Mouse (Mus musculus) embryonic facial prominence, embryonic 15.5 days (tissue): ENCODE measurements around the gene Kxd1. TPM values are rescaled to one million over a fixed set of nuclear protein-coding genes. Genes with fewer than 3 reads are reported as not detected.

Source experiments
- ATAC-seq: fragments of 200-750 bp; cut with Nextera tagmentation; 2 replicates; pipeline ENCODE4 v1.8.0; 2017; ENCODE audit warnings: low read depth, moderate TSS enrichment; ENCODE audit not compliant: insufficient number of reproducible peaks, low FRiP score, low TSS enrichment
- H3K27ac ChIP-seq: fragments of 300-500 bp; sonication (generic); replicated peaks from 2 replicates; pipeline ENCODE4 v1.5.1; 2015; ENCODE audit warnings: mild to moderate bottlenecking, inconsistent platforms
- H3K27me3 ChIP-seq: fragments of 300-500 bp; sonication (generic); 2 replicates; pipeline ENCODE4 v1.6.1; 2015; ENCODE audit warnings: inconsistent platforms
- H3K36me3 ChIP-seq: fragments of 300-500 bp; sonication (generic); 2 replicates; pipeline ENCODE4 v1.6.1; 2015; ENCODE audit warnings: mild to moderate bottlenecking, inconsistent platforms
- H3K4me1 ChIP-seq: fragments of 300-500 bp; sonication (generic); 2 replicates; pipeline ENCODE4 v1.6.1; 2015; ENCODE audit warnings: inconsistent platforms
- H3K4me2 ChIP-seq: fragments of 300-500 bp; sonication (generic); replicated peaks from 2 replicates; pipeline ENCODE4 v1.6.1; 2015; ENCODE audit warnings: mild to moderate bottlenecking, inconsistent platforms
- H3K4me3 ChIP-seq: fragments of 300-500 bp; sonication (generic); replicated peaks from 2 replicates; pipeline ENCODE4 v1.5.1; 2015; ENCODE audit warnings: mild to moderate bottlenecking, inconsistent platforms
- H3K9ac ChIP-seq: fragments of 300-500 bp; sonication (generic); 2 replicates; pipeline ENCODE4 v1.6.1; 2015; ENCODE audit warnings: inconsistent platforms
- H3K9me3 ChIP-seq: fragments of 300-500 bp; sonication (generic); replicated peaks from 2 replicates; pipeline ENCODE4 v1.6.1; 2016; ENCODE audit warnings: inconsistent platforms
- WGBS: fragments of 180-500 bp; shearing (Covaris S2); methylation state at CpG from one replicate; pipeline ENCODE4 v1.1.7; 2015; 5-methylcytosine and 5-hydroxymethylcytosine counted together
- polyA plus RNA-seq: library from polyadenylated mRNA; unstranded; fragments of >200 nt; fragmentation: Nextera tagmentation; extraction: Ambion mirVana; gene quantifications from 2 replicates; pipeline ENCODE4 v1.2.1, GENCODE M21; 2015

The Kxd1 gene
- polyA plus RNA-seq, 1 experiment from 2014 or later = 59.1 TPM

DNA sequence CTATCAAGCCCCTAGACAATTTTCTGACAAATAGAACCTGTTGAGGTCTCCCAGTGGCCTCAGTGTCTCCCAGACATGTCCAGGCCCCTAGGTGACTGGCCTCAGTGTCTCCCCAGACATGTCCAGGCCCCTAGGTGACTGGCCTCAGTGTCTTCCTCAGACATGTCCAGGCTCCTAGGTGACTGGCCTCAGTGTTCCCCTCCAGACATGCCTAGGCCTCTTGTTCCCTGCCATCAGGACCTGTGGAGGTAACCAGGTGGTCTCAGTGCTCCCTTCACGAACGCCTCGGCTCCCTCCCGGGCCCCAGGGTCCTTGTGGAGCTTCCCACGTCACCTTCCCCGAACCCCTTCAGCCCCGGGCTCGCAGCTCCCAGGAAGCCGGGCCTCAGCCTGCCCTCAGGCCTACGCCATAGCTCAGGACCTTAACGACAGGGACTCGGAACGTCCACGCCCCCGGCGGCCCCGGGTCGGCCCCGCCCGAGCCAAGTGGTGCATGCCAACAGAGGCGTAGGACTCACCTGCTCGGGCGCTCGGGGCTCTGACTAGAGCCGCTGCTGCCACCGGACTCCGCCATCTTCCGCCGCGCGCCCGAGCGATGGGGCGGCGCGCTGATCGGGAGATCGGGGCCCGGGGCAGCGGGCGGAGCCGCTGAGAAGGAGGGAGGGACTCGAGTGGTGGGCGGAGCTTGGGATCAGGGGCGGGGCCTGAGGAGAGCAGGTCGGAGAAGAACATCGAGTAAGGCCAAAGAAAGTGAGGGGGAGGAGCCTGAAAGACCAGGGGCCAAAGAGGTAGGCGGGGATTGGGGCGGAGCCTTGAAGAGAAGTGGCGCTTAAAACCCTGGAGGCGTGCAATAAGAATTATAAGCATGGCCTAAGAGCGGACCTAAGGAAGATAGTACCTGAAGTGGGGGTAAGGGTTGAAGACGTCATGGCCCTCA is 51.2 kb downstream of the Kxd1 start, which contains the start of gene Klhl26:
TSS of gene Klhl26 (minus strand) at position 636 of the 936 bp plus-strand sequence.
- Histone ChIP-seq H3K27ac (peak within 1 kb of the TSS; percentile 67), H3K9ac (peak within 1 kb of the TSS; percentile 81), H3K27me3 (no peaks in the 10 kb centered on the region), H3K4me2 (peak within 1 kb of the TSS; percentile 85), H3K9me3 (no peaks in the 10 kb centered on the region), H3K4me3 (peak within 1 kb of the TSS; percentile 91), H3K36me3 (no peaks in the 10 kb centered on the region), H3K4me1 (peaks cover 30% of the 10 kb centered on the region)
- WGBS = under 1% methylated on average over 53 of the region's 53 CpGs
- ATAC-seq = peak; percentile 92

DNA sequence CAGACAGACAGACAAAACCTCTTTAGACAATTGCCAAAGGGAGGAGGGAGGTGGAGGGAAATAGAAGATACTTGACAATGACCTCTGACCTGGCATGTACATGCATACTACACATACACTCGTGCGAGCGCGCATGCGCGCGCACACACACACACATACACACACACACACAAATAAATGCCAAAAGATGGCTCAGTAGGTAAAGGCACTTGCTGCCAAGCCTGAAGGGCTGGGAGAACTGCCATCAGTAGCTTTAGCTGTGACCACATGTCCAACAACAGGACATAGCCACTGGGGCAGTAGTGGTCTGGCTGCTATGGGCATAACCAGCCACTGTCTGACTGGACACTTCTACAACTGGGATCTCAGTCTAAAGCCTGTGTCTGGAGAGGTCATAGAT is 55.9 kb downstream of the Kxd1 start:
- Histone ChIP-seq H3K4me2 (no peak overlapping the region), H3K36me3 (0 out of 2 replicates have a peak, but pooled peaks cover 3% of the 10 kb centered on the region), H3K4me1 (peaks cover 29% of the 10 kb centered on the region), H3K4me3 (no peak overlapping the region), H3K9ac (no peak overlapping the region), H3K27me3 (no peaks in the 10 kb centered on the region), H3K27ac (no peak overlapping the region), H3K9me3 (no peaks in the 10 kb centered on the region)
- 98% methylated on average over 7 of the region's 7 CpGs for WGBS
- ATAC-seq = no peak

DNA sequence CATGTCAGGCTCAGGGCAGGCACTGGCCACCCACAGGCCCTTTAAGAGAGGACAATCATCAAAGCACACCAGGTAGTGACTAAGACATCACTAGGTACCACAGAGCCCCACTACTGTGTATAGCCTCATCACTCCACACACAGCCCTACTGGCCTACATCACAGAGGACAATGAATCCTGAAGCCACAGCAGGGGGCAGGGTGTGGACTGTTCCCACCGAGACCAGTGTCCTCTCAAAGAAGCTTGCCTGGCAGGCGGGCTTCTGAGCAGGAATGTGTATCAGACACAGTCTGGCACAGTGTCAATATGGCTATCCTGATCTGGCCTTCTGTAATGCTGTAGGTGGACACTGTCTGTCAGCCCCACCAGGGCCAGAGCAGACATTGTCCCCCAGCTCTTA is 57.8 kb downstream of the Kxd1 start:
- 61% methylated on average over 2 of the region's 2 CpGs for WGBS
- Histone ChIP-seq H3K27me3 (no peaks in the 10 kb centered on the region), H3K4me1 (peaks cover 26% of the 10 kb centered on the region), H3K4me2 (no peak overlapping the region), H3K9ac (no peak overlapping the region), H3K36me3 (peaks cover 10% of the 10 kb centered on the region; the same call in 1 of the 2 replicates), H3K27ac (no peak overlapping the region), H3K4me3 (no peak overlapping the region), H3K9me3 (no peaks in the 10 kb centered on the region)
- ATAC-seq = no peak

DNA sequence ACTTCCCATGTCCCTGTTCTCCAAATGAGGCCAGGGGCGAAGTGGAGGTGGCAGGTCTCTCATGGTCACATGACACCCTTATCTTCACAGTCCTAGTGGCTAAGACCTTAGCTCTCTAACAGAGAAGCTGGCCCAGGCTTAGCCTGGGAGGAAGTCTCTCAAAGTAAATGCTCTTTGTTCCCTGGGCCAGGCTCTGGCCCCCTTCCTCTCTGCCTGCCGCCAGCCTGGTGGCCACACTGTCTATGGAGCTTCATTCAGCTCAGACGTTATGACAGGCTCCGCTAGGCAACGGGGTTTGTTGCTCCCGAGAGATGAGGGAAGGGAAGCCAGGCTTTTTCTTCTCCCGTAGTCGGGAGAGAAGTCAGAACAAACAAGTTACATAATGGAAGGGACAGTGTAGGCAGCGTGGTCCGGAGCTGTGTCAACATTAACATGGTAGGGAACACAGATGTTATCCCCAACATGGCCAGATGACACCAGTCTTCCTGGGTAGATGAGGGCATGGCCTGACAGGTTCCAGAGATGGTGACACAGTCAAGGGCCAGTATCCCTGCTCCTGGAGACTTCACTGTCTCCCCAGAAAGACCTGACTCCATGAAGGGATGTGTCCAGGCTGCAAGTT is 58.4 kb downstream of the Kxd1 start:
- Histone ChIP-seq H3K27ac (no peak overlapping the region), H3K4me3 (no peak overlapping the region), H3K9ac (no peak overlapping the region), H3K9me3 (no peaks in the 10 kb centered on the region), H3K4me2 (no peak overlapping the region), H3K4me1 (peaks cover 25% of the 10 kb centered on the region), H3K27me3 (no peaks in the 10 kb centered on the region), H3K36me3 (peaks cover 10% of the 10 kb centered on the region; the same call in 1 of the 2 replicates)
- ATAC-seq = no peak
- WGBS = 55% methylated on average over 10 of the region's 10 CpGs

DNA sequence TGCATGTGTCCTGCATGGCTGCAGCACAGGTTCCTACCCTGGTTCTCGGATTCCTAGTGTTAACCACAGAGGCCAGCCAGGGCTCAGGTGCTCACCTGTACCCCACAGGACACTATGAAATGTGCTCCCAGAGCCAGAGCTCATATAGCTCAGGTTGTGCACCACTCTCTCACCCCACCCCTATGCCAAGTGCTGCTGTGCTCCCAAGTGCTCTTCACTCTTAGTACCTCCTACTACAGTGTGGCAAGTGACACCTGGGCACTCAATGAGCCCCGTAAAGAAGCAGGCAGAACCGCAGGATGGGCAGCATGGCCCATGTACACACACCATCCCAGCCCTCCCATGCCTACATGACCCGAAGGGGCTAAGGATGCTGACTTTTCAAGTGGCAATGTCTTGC is 59.0 kb downstream of the Kxd1 start:
- Histone ChIP-seq H3K9ac (no peak overlapping the region), H3K4me3 (no peak overlapping the region), H3K36me3 (peaks cover 10% of the 10 kb centered on the region; the same call in 1 of the 2 replicates), H3K4me1 (peaks cover 25% of the 10 kb centered on the region), H3K27me3 (no peaks in the 10 kb centered on the region), H3K27ac (no peak overlapping the region), H3K4me2 (no peak overlapping the region), H3K9me3 (no peaks in the 10 kb centered on the region)
- 92% methylated on average over 4 of the region's 4 CpGs for WGBS
- ATAC-seq = no peak

DNA sequence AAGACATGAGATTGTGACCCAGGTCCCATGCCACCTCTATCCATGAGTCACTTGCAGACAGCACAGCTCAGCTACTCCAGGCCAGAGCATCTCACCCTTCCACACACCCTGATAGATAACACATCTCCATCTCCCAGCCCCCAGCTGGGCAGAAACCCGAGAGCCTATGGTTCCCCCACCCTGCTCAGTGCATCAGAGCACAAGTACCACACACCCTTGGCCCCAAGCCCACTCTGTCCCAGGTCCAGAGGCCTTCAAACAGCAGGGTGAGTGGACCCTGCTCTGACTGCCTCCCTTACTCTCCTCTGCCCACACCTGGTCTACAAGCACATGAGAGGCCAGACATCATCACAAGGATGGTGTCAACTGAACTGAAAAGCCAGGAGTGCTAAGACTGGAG is 59.8 kb downstream of the Kxd1 start:
- Histone ChIP-seq H3K9me3 (no peaks in the 10 kb centered on the region), H3K27ac (no peak overlapping the region), H3K36me3 (peaks cover 10% of the 10 kb centered on the region; the same call in 1 of the 2 replicates), H3K4me2 (no peak overlapping the region), H3K27me3 (no peaks in the 10 kb centered on the region), H3K9ac (no peak overlapping the region), H3K4me3 (no peak overlapping the region), H3K4me1 (peaks cover 25% of the 10 kb centered on the region)
- no peak for ATAC-seq
- 53% methylated on average over 1 of the region's 1 CpGs for WGBS

DNA sequence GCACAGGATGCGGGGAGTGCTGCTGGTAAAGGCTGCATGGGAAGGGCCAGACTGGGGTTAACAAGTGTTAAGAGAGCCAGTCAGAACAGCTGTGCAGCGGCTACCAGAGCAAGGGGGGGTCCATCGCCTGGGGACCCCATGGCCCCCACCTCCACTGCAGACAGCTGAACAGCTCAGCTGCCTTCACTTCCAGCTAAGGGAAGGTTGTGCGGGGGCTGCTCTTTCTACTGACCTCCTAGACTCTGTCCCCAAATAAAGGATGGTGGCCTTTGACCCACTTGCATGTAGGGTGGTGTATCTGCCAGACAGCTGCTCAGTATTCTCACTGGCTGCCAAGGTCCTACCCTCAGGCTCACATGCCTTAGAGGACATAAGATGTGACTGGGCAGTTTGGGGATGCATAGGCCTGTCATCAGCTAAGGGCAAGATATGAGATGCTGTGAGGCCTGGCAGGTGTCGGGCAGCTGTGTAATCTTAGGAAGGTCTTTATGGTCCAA is 60.5 kb downstream of the Kxd1 start:
- no peak overlapping the region for H3K9ac ChIP-seq
- H3K27ac ChIP-seq = 0 out of 2 replicates have a peak overlapping the region, but pooled peaks have one; percentile 2
- WGBS = 58% methylated on average over 5 of the region's 5 CpGs
- peaks cover 25% of the 10 kb centered on the region for H3K4me1 ChIP-seq
- H3K9me3 ChIP-seq = no peaks in the 10 kb centered on the region
- H3K36me3 ChIP-seq = peaks cover 10% of the 10 kb centered on the region; the same call in 1 of the 2 replicates
- H3K4me3 ChIP-seq = no peak overlapping the region
- ATAC-seq = no peak
- H3K27me3 ChIP-seq = no peaks in the 10 kb centered on the region
- H3K4me2 ChIP-seq = no peak overlapping the region

DNA sequence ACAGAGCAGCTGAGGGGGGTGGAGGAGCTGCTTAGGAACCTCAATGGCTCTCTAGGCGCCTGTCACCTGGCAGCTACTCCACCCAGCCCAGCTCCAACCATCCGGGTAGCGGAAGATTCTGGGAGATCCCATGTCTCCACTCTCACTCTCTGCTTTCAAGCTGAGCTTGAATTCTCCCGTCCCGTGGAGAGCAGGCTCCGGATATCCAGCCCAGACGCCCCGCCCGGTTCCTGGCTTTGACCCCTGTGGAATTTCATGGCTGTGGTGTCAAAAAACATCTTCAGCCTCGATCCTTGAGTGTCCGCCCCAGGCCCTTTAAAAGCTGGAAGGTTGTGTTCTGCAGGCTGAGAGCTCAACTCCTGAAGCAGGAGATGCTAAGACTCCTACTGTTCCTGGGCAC is 61.0 kb downstream of the Kxd1 start:
- Histone ChIP-seq H3K9ac (no peak overlapping the region), H3K27ac (0 out of 2 replicates have a peak overlapping the region, but pooled peaks have one; percentile 2)
- ATAC-seq = no peak

DNA sequence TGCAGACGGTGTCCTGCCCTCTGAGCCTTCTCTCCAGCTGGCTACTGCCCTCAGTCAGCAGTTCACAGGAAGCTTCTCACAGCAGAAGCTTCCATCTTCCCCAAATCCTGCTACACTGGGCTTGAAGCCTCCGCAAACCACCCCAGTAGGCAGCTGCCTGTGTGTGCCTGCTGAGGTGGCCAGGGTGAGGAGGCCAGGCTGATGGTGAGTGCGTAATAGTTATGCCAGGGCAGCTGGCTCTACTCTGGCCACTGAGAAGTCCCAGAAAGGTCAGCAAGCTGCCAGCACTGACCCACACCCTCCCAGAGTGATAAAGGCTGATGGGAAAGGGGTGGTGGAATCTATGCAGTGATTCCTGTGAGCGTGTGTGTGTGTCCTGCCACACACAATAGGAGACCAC is 61.5 kb downstream of the Kxd1 start:
- Histone ChIP-seq H3K9me3 (no peaks in the 10 kb centered on the region), H3K27ac (no peak overlapping the region), H3K27me3 (no peaks in the 10 kb centered on the region), H3K4me2 (no peak overlapping the region), H3K9ac (no peak overlapping the region), H3K36me3 (peaks cover 10% of the 10 kb centered on the region; the same call in 1 of the 2 replicates), H3K4me3 (no peak overlapping the region), H3K4me1 (peaks cover 25% of the 10 kb centered on the region)
- 86% methylated on average over 4 of the region's 4 CpGs for WGBS
- ATAC-seq = no peak

More for the DNA sequence above, 61.0 kb downstream of the Kxd1 start:
- Histone ChIP-seq H3K9me3 (no peaks in the 10 kb centered on the region), H3K4me3 (no peak overlapping the region), H3K4me2 (no peak overlapping the region), H3K36me3 (peaks cover 10% of the 10 kb centered on the region; the same call in 1 of the 2 replicates), H3K4me1 (peaks cover 25% of the 10 kb centered on the region), H3K27me3 (no peaks in the 10 kb centered on the region)
- 54% methylated on average over 11 of the region's 11 CpGs for WGBS

DNA sequence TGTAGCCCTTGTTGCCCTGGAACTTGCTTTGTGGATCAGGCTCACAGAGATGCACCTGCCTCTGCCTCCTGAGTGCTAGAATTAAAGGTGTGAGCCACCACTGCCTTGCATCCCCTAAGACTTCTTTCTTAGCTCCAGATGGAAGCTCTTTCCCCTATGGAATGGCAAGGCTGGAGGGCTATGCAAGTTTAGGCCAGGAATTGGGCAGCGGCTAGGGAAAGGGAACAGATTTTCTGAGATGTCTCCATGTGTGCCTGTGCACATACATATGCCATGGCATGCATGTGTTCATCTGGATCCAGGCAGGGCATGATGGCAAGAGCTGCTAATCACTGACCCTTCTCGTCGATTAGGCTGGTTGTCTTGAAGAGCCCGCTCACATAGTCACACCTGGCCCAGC is 62.1 kb downstream of the Kxd1 start:
- H3K4me3 ChIP-seq = no peak overlapping the region
- no peak overlapping the region for H3K27ac ChIP-seq
- H3K9ac ChIP-seq = no peak overlapping the region
- H3K9me3 ChIP-seq = no peaks in the 10 kb centered on the region
- H3K36me3 ChIP-seq = peaks cover 10% of the 10 kb centered on the region; the same call in 1 of the 2 replicates
- peaks cover 25% of the 10 kb centered on the region for H3K4me1 ChIP-seq
- WGBS = 93% methylated on average over 4 of the region's 4 CpGs
- ATAC-seq = no peak
- H3K4me2 ChIP-seq = no peak overlapping the region
- no peaks in the 10 kb centered on the region for H3K27me3 ChIP-seq

DNA sequence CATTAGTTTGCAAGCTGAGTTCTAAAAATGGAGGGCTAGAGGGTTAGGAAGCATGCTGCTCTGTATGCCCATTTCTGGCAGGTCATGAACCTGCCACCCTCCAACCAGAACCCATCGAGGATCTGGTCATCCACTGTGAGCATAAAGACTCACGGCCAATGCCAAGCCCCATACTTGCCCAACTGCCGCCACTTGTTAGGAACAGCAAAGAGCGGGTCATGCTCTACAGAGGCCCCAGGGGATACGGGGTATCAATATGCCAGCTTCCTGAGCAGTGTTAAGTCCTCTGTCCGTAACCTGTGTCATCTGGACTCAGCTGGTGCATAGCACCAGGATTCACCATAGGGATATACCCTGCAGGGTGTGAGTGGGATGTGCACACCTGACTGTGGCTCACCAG is 63.6 kb downstream of the Kxd1 start:
- Histone ChIP-seq H3K4me1 (peaks cover 25% of the 10 kb centered on the region), H3K27me3 (no peaks in the 10 kb centered on the region), H3K36me3 (peaks cover 10% of the 10 kb centered on the region; the same call in 1 of the 2 replicates), H3K9me3 (no peaks in the 10 kb centered on the region), H3K4me2 (no peak overlapping the region), H3K4me3 (no peak overlapping the region), H3K27ac (no peak overlapping the region), H3K9ac (no peak overlapping the region)
- ATAC-seq = no peak
- 84% methylated on average over 6 of the region's 6 CpGs for WGBS
